Comparison of ENCODE assay signal across 9 mouse cellular contexts in genomic region chr1:120341172-120341675, GRCm38 (mm10). TPM values are rescaled to one million over a fixed set of nuclear protein-coding genes. Genes with fewer than 3 reads are reported as not detected.
DNase-seq lines count a peak whose midpoint lies in the region; ATAC-seq and TF ChIP-seq lines count a peak whose summit lies in the region.
"Had no signal": no experiment of that assay in that cellular context is flagged by ENCODE, and none has a peak within 500 bp of the region (broad histone marks: within the 10 kb centered on the region; RNA-seq: fewer than 3 reads in every experiment).

No protein-coding gene starts in this region.

- H3K9me3 ChIP-seq in lung, postnatal 0 days (ENCODE audit: low read length), result no peaks in the 10 kb centered on the region
- H3K9me3 ChIP-seq in limb, embryonic 11.5 days (ENCODE audit: control insufficient read depth, low read length), result no peaks in the 10 kb centered on the region
- no peaks in the 10 kb centered on the region for H3K9me3 ChIP-seq in stomach, embryonic 16.5 days (replicated peaks; ENCODE audit: control insufficient read depth, low read length)

- WGBS in lung, postnatal 0 days, result 2% methylated on average over 39 of the region's 41 CpGs
- WGBS in limb, embryonic 11.5 days, result under 1% methylated on average over 41 of the region's 41 CpGs
- WGBS in stomach, embryonic 16.5 days, result 1% methylated on average over 41 of the region's 41 CpGs
- 7% methylated on average over 41 of the region's 41 CpGs for WGBS in thymus, adult 2 months

- ATAC-seq in lung, postnatal 0 days, result no peak
- ATAC-seq in limb, embryonic 11.5 days (ENCODE audit: insufficient number of reproducible peaks, low FRiP score, low TSS enrichment, low read depth), result no peak
- ATAC-seq in stomach, embryonic 16.5 days (ENCODE audit: insufficient read depth, low FRiP score), result no peak

- no peak overlapping the region for H3K9ac ChIP-seq in lung, postnatal 0 days (replicated peaks; ENCODE audit: low read depth)
- H3K9ac ChIP-seq in limb, embryonic 11.5 days (ENCODE audit: low read length), result no peak overlapping the region
- no peak overlapping the region for H3K9ac ChIP-seq in stomach, embryonic 16.5 days (ENCODE audit: low read length)

- no peak overlapping the region for H3K27ac ChIP-seq in gastrocnemius, adult 2 months
- H3K27ac ChIP-seq in lung, postnatal 0 days (ENCODE audit: low read length), result no peak overlapping the region
- no peak overlapping the region for H3K27ac ChIP-seq in limb, embryonic 11.5 days (replicated peaks; ENCODE audit: low read depth, low read length)
- no peak overlapping the region for H3K27ac ChIP-seq in stomach, embryonic 16.5 days (ENCODE audit: low read length)
- no peak overlapping the region for H3K27ac ChIP-seq in thymus, adult 2 months (ENCODE audit: control insufficient read depth, insufficient read depth, low read length)

- TF ChIP-seq EP300 in lung, postnatal 0 days (IDR thresholded peaks at IDR 0.05), result no peak

- no peaks in the 10 kb centered on the region for H3K4me1 ChIP-seq in lung, postnatal 0 days (ENCODE audit: insufficient read depth, low read depth, low read length)
- H3K4me1 ChIP-seq in limb, embryonic 11.5 days (ENCODE audit: control insufficient read depth, insufficient read depth, low read length), result peaks cover 12% of the 10 kb centered on the region; the same call in 1 of the 2 replicates
- H3K4me1 ChIP-seq in stomach, embryonic 16.5 days (ENCODE audit: control insufficient read depth, insufficient read depth, low read length), result peaks cover 22% of the 10 kb centered on the region; the same call in 1 of the 2 replicates
- H3K4me1 ChIP-seq in thymus, adult 2 months (replicated peaks; ENCODE audit: control insufficient read depth, insufficient read depth, low read length), result no peaks in the 10 kb centered on the region

- peaks cover 45% of the 10 kb centered on the region for H3K27me3 ChIP-seq in lung, postnatal 0 days (replicated peaks; ENCODE audit: insufficient read depth, low read length)
- peaks cover 70% of the 10 kb centered on the region for H3K27me3 ChIP-seq in limb, embryonic 11.5 days (ENCODE audit: control insufficient read depth, insufficient read depth, low read length)
- peaks cover 65% of the 10 kb centered on the region for H3K27me3 ChIP-seq in stomach, embryonic 16.5 days (ENCODE audit: control insufficient read depth, insufficient read depth, low read length)
- peaks cover 3% of the 10 kb centered on the region for H3K27me3 ChIP-seq in thymus, adult 2 months (ENCODE audit: control insufficient read depth, insufficient read depth, low read length)

- intact Hi-C loops in gastrocnemius, adult 2 months (cut with DNase I), result no loop called here

- no peak for DNase-seq in gastrocnemius, adult 2 months
- DNase-seq in gastrocnemius, adult 8-10 months (ENCODE audit: low spot score in 2 of 2), result no peak
- no peak for DNase-seq in lung, postnatal 0 days (ENCODE audit: low spot score)
- DNase-seq in lung, postnatal 14 days, result no peak
- DNase-seq in limb, embryonic 11.5 days (ENCODE audit: low spot score), result peak; percentile 46
- DNase-seq in thymus, adult 2 months, result no peak
- no peak for DNase-seq in urinary bladder, postnatal 4 days (ENCODE audit: low spot score in 2 of 2)
- DNase-seq: thymus, postnatal 36 days had no signal

- H3K36me3 ChIP-seq in lung, postnatal 0 days (ENCODE audit: insufficient read depth, low read length), result no peaks in the 10 kb centered on the region
- H3K36me3 ChIP-seq in limb, embryonic 11.5 days (ENCODE audit: control insufficient read depth, insufficient read depth, low read length), result no peaks in the 10 kb centered on the region
- no peaks in the 10 kb centered on the region for H3K36me3 ChIP-seq in stomach, embryonic 16.5 days (ENCODE audit: control insufficient read depth, insufficient read depth, low read length)
- H3K36me3 ChIP-seq in thymus, adult 2 months (ENCODE audit: control insufficient read depth, insufficient read depth, low read length), result no peaks in the 10 kb centered on the region

- TF ChIP-seq POLR2A in thymus, adult 2 months (IDR thresholded peaks at IDR 0.05; ENCODE audit: control insufficient read depth, extremely low read depth, insufficient read depth, low read length, poor library complexity), result no peak

- TF ChIP-seq CTCF in gastrocnemius, adult 2 months (IDR thresholded peaks at IDR 0.05), result no peak
- no peak for TF ChIP-seq CTCF in lung, postnatal 0 days (IDR thresholded peaks at IDR 0.05)
- no peak for TF ChIP-seq CTCF in thymus, adult 2 months (IDR thresholded peaks at IDR 0.05; ENCODE audit: borderline replicate concordance, control insufficient read depth, extremely low read depth, insufficient read depth, low read length, poor library complexity)

- peak overlapping the region; percentile 46 for H3K4me2 ChIP-seq in lung, postnatal 0 days (replicated peaks; ENCODE audit: low read depth, low read length)
- peak overlapping the region; percentile 29 for H3K4me2 ChIP-seq in limb, embryonic 11.5 days (ENCODE audit: low read depth, severe bottlenecking)
- peak overlapping the region; percentile 55 for H3K4me2 ChIP-seq in stomach, embryonic 16.5 days (ENCODE audit: low read depth, low read length)

- H3K4me3 ChIP-seq in gastrocnemius, adult 2 months, result peak overlapping the region; percentile 36
- peak overlapping the region; percentile 26 for H3K4me3 ChIP-seq in lung, postnatal 0 days (ENCODE audit: low read depth, low read length)
- H3K4me3 ChIP-seq in limb, embryonic 11.5 days (ENCODE audit: low read depth, low read length), result peak overlapping the region; percentile 12
- peak overlapping the region; percentile 31 for H3K4me3 ChIP-seq in stomach, embryonic 16.5 days (replicated peaks; ENCODE audit: low read length)
- no peak overlapping the region for H3K4me3 ChIP-seq in thymus, adult 2 months (ENCODE audit: control insufficient read depth, insufficient read depth, low read length)

RNA-seq across cellular contexts. Expression of gene C1ql2, which starts 0.8 kb away (rescaled TPM):
- not detected for total RNA-seq in gastrocnemius, adult 2 months (2021)
- total RNA-seq in gastrocnemius, adult 8-10 months (2022), result not detected
- not detected in 2 replicates for polyA plus RNA-seq in lung, postnatal 0 days (2015; fragmentation: Nextera tagmentation; extraction: Ambion mirVana)
- not detected in 2 replicates for polyA plus RNA-seq in limb, embryonic 11.5 days (2014; fragmentation: Nextera tagmentation; extraction: Ambion mirVana)
- polyA plus RNA-seq in stomach, embryonic 16.5 days (2015; fragmentation: Nextera tagmentation; extraction: Ambion mirVana), result not detected in 2 replicates
- 0.11 and 0.28 TPM in 2 replicates for polyA plus RNA-seq in thymus, adult 2 months (2012; rRNA removed)
